Comparison of ENCODE assay signal across 14 mouse cellular contexts in genomic region chr13:49428042-49428675, GRCm38 (mm10). TPM values are rescaled to one million over a fixed set of nuclear protein-coding genes. Genes with fewer than 3 reads are reported as not detected.
DNase-seq lines count a peak whose midpoint lies in the region; ATAC-seq and TF ChIP-seq lines count a peak whose summit lies in the region.
"Had no signal": no experiment of that assay in that cellular context is flagged by ENCODE, and none has a peak within 500 bp of the region (broad histone marks: within the 10 kb centered on the region; RNA-seq: fewer than 3 reads in every experiment).

No protein-coding gene starts in this region.

- peaks cover 10% of the 10 kb centered on the region; the same call in 1 of the 2 replicates for H3K36me3 ChIP-seq in forebrain, postnatal 0 days (ENCODE audit: insufficient read depth)
- peaks cover 6% of the 10 kb centered on the region; the same call in 1 of the 2 replicates for H3K36me3 ChIP-seq in forebrain, embryonic 13.5 days (ENCODE audit: poor library complexity, severe bottlenecking)
- H3K36me3 ChIP-seq in hindbrain, postnatal 0 days (ENCODE audit: insufficient read depth, low read length): no peaks in the 10 kb centered on the region
- no peaks in the 10 kb centered on the region for H3K36me3 ChIP-seq in hindbrain, embryonic 11.5 days (ENCODE audit: control insufficient read depth, insufficient read depth, low read length)

- H3K4me2 ChIP-seq in forebrain, postnatal 0 days (ENCODE audit: low read depth): no peak overlapping the region
- H3K4me2 ChIP-seq in forebrain, embryonic 13.5 days: no peak overlapping the region
- no peak overlapping the region for H3K4me2 ChIP-seq in hindbrain, postnatal 0 days (ENCODE audit: low read depth, low read length)
- no peak overlapping the region for H3K4me2 ChIP-seq in hindbrain, embryonic 11.5 days (replicated peaks; ENCODE audit: low read depth, low read length)
- H3K4me2 ChIP-seq: limb, embryonic 15.5 days; lung, embryonic 15.5 days; midbrain, embryonic 11.5 days had no signal

- ATAC-seq in forebrain, postnatal 0 days: 0 out of 2 replicates have a peak, but pooled peaks have one; percentile 12
- no peak for ATAC-seq in forebrain, embryonic 13.5 days
- peak; percentile 59; the same call in 1 of the 2 replicates for ATAC-seq in hindbrain, postnatal 0 days
- ATAC-seq in hindbrain, embryonic 11.5 days (ENCODE audit: low FRiP score): no peak
- peak; percentile 52 for ATAC-seq in inflammation-experienced regulatory T-cells, adult 6 months

- TF ChIP-seq CTCF in forebrain, postnatal 0 days (IDR thresholded peaks at IDR 0.05; ENCODE audit: low read depth): no peak
- no peak for TF ChIP-seq CTCF in hindbrain, postnatal 0 days (IDR thresholded peaks at IDR 0.05; ENCODE audit: low read depth)

- DNase-seq in forebrain, postnatal 0 days: no peak
- DNase-seq in hindbrain, postnatal 0 days (ENCODE audit: low spot score): no peak
- no peak for DNase-seq in hindbrain, embryonic 11.5 days (ENCODE audit: low spot score)
- DNase-seq in CD4-positive, CD25-positive, alpha-beta regulatory T cell, adult 2 months (ENCODE audit: low read depth, low spot score): peak; percentile 29
- no peak for DNase-seq in ovary, postnatal 14 days (ENCODE audit: low spot score)
- no peak for DNase-seq in left cerebral cortex, adult 9 months (ENCODE audit: low spot score in 2 of 2)
- DNase-seq: cerebellum, adult 11-12 months; right cerebral cortex, adult 18-20 months had no signal

- no peak overlapping the region for H3K27ac ChIP-seq in forebrain, postnatal 0 days (ENCODE audit: low read depth, low read length)
- no peak overlapping the region for H3K27ac ChIP-seq in forebrain, embryonic 13.5 days
- no peak overlapping the region for H3K27ac ChIP-seq in hindbrain, postnatal 0 days
- no peak overlapping the region for H3K27ac ChIP-seq in hindbrain, embryonic 11.5 days (ENCODE audit: low read depth, low read length)
- H3K27ac ChIP-seq: forebrain, embryonic 10.5 days; limb, embryonic 15.5 days; lung, embryonic 15.5 days had no signal

- no peaks in the 10 kb centered on the region for H3K9me3 ChIP-seq in forebrain, postnatal 0 days (ENCODE audit: low read length)
- no peaks in the 10 kb centered on the region for H3K9me3 ChIP-seq in forebrain, embryonic 13.5 days (replicated peaks)
- no peaks in the 10 kb centered on the region for H3K9me3 ChIP-seq in hindbrain, postnatal 0 days (ENCODE audit: low read length)
- no peaks in the 10 kb centered on the region for H3K9me3 ChIP-seq in hindbrain, embryonic 11.5 days (ENCODE audit: control insufficient read depth, low read length)
- H3K9me3 ChIP-seq: forebrain, embryonic 10.5 days; limb, embryonic 15.5 days; lung, embryonic 15.5 days had no signal

- no peak overlapping the region for H3K9ac ChIP-seq in forebrain, postnatal 0 days
- H3K9ac ChIP-seq in forebrain, embryonic 13.5 days: no peak overlapping the region
- H3K9ac ChIP-seq in hindbrain, postnatal 0 days (replicated peaks; ENCODE audit: low read length): no peak overlapping the region
- H3K9ac ChIP-seq in hindbrain, embryonic 11.5 days (ENCODE audit: low read depth, low read length): no peak overlapping the region
- H3K9ac ChIP-seq: limb, embryonic 15.5 days; lung, embryonic 15.5 days had no signal

- WGBS in forebrain, postnatal 0 days: 98% methylated on average over 1 of the region's 1 CpGs
- WGBS in forebrain, embryonic 13.5 days: 88% methylated on average over 1 of the region's 1 CpGs
- 91% methylated on average over 1 of the region's 1 CpGs for WGBS in hindbrain, postnatal 0 days
- WGBS in hindbrain, embryonic 11.5 days: 96% methylated on average over 1 of the region's 1 CpGs

- H3K4me3 ChIP-seq in forebrain, postnatal 0 days (ENCODE audit: low read depth, low read length): no peak overlapping the region
- H3K4me3 ChIP-seq in forebrain, embryonic 13.5 days: no peak overlapping the region
- no peak overlapping the region for H3K4me3 ChIP-seq in hindbrain, postnatal 0 days (ENCODE audit: low read length)
- H3K4me3 ChIP-seq in hindbrain, embryonic 11.5 days (ENCODE audit: low read depth, low read length): no peak overlapping the region
- H3K4me3 ChIP-seq: forebrain, embryonic 10.5 days; limb, embryonic 15.5 days; lung, embryonic 15.5 days had no signal

- no peaks in the 10 kb centered on the region for H3K27me3 ChIP-seq in forebrain, postnatal 0 days (ENCODE audit: insufficient read depth, low read length)
- no peaks in the 10 kb centered on the region for H3K27me3 ChIP-seq in forebrain, embryonic 13.5 days
- H3K27me3 ChIP-seq in hindbrain, postnatal 0 days (ENCODE audit: insufficient read depth, low read length): no peaks in the 10 kb centered on the region
- H3K27me3 ChIP-seq in hindbrain, embryonic 11.5 days (ENCODE audit: control insufficient read depth, insufficient read depth, low read length): no peaks in the 10 kb centered on the region
- H3K27me3 ChIP-seq: limb, embryonic 15.5 days; lung, embryonic 15.5 days had no signal

- peaks cover 4% of the 10 kb centered on the region; the same call in 1 of the 2 replicates for H3K4me1 ChIP-seq in forebrain, postnatal 0 days (ENCODE audit: insufficient read depth)
- H3K4me1 ChIP-seq in forebrain, embryonic 13.5 days: peaks cover 12% of the 10 kb centered on the region
- peaks cover 2% of the 10 kb centered on the region; the same call in 1 of the 2 replicates for H3K4me1 ChIP-seq in hindbrain, postnatal 0 days (ENCODE audit: insufficient read depth, low read length)
- H3K4me1 ChIP-seq in hindbrain, embryonic 11.5 days (replicated peaks; ENCODE audit: control insufficient read depth, insufficient read depth, low read length): no peaks in the 10 kb centered on the region

RNA-seq across cellular contexts. Expression of gene Ippk, which starts 7.1 kb away (rescaled TPM):
- total RNA-seq in forebrain, postnatal 0 days (2014; rRNA removed): 15.0 and 15.9 TPM in 2 replicates
- polyA plus RNA-seq in forebrain, postnatal 0 days (2015; fragmentation: Nextera tagmentation; extraction: Ambion mirVana): 11.0 and 11.7 TPM in 2 replicates
- polyA plus RNA-seq in forebrain, embryonic 13.5 days (2015; fragmentation: Nextera tagmentation; extraction: Ambion mirVana): 14.1 and 16.1 TPM in 2 replicates
- 9.2 and 11.9 TPM in 2 replicates for total RNA-seq in hindbrain, postnatal 0 days (2014; rRNA removed)
- polyA plus RNA-seq in hindbrain, postnatal 0 days (2015; fragmentation: Nextera tagmentation; extraction: Ambion mirVana): 10.2 and 10.8 TPM in 2 replicates
- polyA plus RNA-seq in hindbrain, embryonic 11.5 days (2014; fragmentation: Nextera tagmentation; extraction: Ambion mirVana): 14.1 and 14.6 TPM in 2 replicates
- 1 to 10 TPM; 3.8 to 5.3 (median 4.3) TPM for polyA plus RNA-seq in inflammation-experienced regulatory T-cells, adult 6 months (2017; shearing (Covaris generic))

Comparison
In these comparisons a context has a peak if more than half of its experiments do, and no peak if none do; other contexts are left out.
1. ATAC-seq: peak in forebrain, postnatal 0 days (single experiment), hindbrain, postnatal 0 days (single experiment) and inflammation-experienced regulatory T-cells, adult 6 months (single experiment); none in forebrain, embryonic 13.5 days (single experiment) and hindbrain, embryonic 11.5 days (single experiment).